In the genomic region with DNA sequence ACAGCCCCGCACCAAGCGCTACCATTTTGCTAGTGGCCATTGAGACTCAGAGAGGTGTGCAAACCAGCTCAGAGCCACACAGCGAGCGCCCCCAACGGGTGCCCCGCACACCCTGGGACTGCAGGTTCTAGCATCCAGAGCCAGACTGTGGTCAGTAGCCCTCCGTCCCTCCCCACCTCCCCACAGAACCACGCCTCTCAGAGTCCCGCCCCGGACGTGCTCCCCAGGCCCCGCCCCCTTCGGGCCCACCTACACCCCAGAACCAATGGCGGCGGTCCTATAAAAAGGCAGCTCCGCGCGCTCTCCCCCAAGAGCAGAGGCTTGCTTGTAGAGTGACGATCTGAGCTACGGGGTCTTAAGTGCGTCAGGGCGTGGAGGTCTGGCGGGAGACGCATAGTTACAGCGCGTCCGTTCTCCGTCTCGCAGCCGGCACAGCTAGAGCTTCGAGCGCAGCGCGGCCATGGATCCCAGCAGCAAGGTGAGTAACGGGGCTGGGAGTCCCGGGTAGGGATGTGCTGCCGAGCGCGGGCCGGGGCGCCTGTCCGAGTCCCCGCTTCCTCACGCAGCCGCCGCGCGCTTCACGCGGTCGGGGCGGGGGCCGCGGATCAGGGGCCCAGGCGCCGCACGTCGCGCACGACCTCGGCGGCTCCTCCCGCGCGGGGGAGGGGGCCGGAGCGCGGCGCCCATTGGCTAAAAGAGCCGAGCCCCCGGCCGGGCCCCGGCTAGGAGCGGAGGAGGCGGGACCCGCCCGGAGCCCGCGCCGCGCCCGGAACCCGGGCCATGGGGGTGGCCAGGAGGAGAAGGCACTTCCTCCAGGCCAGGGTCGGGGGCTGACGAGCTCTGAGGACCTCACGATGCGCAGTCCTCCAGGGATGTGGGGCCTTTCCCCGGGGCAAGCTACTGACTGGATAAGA, we compare ENCODE assay signal across 8 mouse cellular contexts. TPM values are rescaled to one million over a fixed set of nuclear protein-coding genes. Genes with fewer than 3 reads are reported as not detected.
DNase-seq lines count a peak whose midpoint lies in the region; ATAC-seq lines count a peak whose summit lies in the region.

A gene (plus strand): TSS at position 217 of the 914 bp plus-strand sequence.

- DNase-seq in ZHBTc4 (ENCODE audit: low read depth, low spot score) = peak; percentile 98
- DNase-seq in cerebellum, postnatal 4 days (ENCODE audit: low spot score in 2 of 2) = peak; percentile 73 to 86
- peak; percentile 88 for DNase-seq in gastrocnemius, postnatal 14 days
- peak; percentile 86 to 97 for DNase-seq in left cerebral cortex, postnatal 10 days (ENCODE audit: extremely low spot score in 1 of 2, low spot score in 2 of 2)
- DNase-seq in right cerebral cortex, postnatal 25 days = peak; percentile 87
- DNase-seq in urinary bladder, postnatal 4 days (ENCODE audit: low spot score in 2 of 2) = peak; percentile 86 to 93

- intact Hi-C loops in gastrocnemius, postnatal 14 days (cut with DNase I; ENCODE audit: low total_unique reads) = no loop called here
- intact Hi-C loops in left cerebral cortex, postnatal 10 days (cut with DNase I) = no loop called here

- ATAC-seq in inflammation-experienced regulatory T-cells, adult 6 months = peak; percentile 62
- ATAC-seq in megakaryocyte-erythroid progenitor cell, adult 5-6 weeks (replicated peaks; ENCODE audit: low FRiP score, low TSS enrichment, poor library complexity, severe bottlenecking) = peak; percentile 68

RNA-seq across cellular contexts. Expression of the gene that starts here (rescaled TPM):
- total RNA-seq in gastrocnemius, postnatal 14 days (2021) = 1 to 10 TPM; 4.8 to 6.6 TPM
- polyA plus RNA-seq in inflammation-experienced regulatory T-cells, adult 6 months (2017; shearing (Covaris generic)) = 10 to 100 TPM; 29.4 to 37.6 (median 36.4) TPM
- 10 to 100 TPM; 46.2 to 70.9 TPM for total RNA-seq in left cerebral cortex, postnatal 10 days (2021)
- total RNA-seq in megakaryocyte-erythroid progenitor cell, adult 5-6 weeks (2014; fragmentation: Nextera tagmentation) = 0.98 and 2.6 TPM in 2 replicates
- total RNA-seq in megakaryocyte-erythroid progenitor cell, adult 5-6 weeks (2017) = 2.1 and 5.0 TPM in 2 replicates

Comparison
In these comparisons a context has a peak if more than half of its experiments do, and no peak if none do; other contexts are left out.
1. Peak in every context shown above with its lines: DNase-seq and ATAC-seq.
2. RNA of the gene that starts here (total RNA-seq): 46.2 to 70.9 TPM in left cerebral cortex, postnatal 10 days; 4.8 to 6.6 TPM in gastrocnemius, postnatal 14 days and 0.98 to 5.0 TPM in megakaryocyte-erythroid progenitor cell, adult 5-6 weeks; every median in the first group is over 4 times any median in the second.